Mouse (Mus musculus): ENCODE data around the gene Ola1.

The Ola1 gene

GRCm38 (mm10) chr2:73146111-73146510, 72.6 kb downstream of the Ola1 start:
- DNase-seq: no peak

DNA sequence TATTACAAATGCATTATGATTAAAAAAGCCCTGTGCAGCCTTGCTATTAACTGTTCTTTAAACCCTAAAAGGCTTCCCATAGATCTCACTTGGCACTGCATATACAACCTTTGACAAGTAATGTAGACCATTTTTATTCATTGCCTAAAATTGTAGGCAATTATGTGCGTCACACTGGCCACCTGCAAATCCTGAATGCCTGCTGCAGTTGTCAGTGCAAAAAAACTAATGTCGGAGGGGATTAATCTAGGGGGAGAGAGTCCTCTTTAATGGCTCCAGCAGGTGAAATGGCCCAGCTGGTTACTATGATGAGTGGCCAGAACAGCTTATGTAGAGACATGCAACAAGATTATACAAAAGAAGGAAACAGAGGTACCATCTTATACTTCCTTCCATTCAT, 75.0 kb downstream of the Ola1 start:
- no peak for DNase-seq

GRCm38 (mm10) chr2:73142832-73143470, 75.8 kb downstream of the Ola1 start:
- DNase-seq: no peak

DNA sequence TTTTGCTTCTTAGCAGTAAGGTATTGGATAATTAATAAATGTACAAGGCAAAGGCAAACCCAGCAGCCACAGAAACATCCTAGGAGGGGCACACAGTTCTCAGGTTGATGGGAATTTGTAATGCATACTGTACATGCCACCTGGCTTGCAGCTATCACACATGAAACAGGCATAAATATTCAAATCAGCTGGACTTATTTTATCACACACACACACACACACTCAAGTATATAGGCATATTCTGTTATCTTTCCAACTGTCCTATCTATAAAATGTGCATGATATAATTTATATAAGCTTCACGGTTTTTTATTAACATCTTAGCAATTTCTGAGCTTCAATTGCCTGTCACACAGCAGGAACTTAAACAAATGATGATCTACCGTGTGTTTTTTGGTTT, 85.8 kb downstream of the Ola1 start:
- DNase-seq: no peak

- DNase-seq: no peak
These were observed 91.0 kb downstream of the Ola1 start for GRCm38 (mm10) chr2:73127686-73128085.

DNA sequence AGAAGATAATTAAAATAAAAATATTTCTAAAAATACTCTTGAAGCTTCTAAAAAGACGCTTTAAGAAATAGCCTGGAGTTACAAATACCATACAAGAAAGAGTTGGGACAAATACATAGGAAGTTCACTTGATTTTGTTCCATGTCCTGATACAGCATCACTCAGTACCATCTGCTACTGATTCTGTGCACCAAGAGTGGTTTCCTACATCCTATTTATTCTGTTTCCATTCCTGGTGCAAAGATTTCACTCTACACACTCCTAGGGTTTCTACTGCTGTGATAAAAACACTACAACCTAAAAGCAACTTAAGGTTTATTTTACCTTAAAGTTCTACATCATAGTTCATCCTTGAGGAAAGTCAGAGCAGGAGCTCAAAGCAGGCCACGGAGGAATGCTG, 99.9 kb downstream of the Ola1 start:
- DNase-seq: no peak

DNA sequence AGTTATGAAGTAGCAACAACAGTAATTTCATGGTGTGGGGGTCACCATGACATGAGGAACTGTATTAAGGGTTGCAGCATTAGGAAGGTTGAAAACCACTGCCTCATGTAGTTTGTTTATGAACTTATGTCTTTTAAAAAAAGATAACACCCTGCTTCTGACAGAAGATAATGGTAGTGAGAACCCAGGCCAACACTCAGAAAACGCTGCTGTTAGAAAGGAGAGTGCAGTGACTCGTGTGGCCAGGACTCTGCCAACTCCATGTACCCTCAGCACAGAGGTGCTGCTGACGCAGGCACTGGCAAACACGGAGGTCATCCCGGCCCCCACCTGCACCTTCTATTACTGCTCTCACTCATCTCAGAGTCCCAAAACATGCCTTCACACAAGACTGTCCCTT, 111.6 kb downstream of the Ola1 start:
- no peak for DNase-seq

DNA sequence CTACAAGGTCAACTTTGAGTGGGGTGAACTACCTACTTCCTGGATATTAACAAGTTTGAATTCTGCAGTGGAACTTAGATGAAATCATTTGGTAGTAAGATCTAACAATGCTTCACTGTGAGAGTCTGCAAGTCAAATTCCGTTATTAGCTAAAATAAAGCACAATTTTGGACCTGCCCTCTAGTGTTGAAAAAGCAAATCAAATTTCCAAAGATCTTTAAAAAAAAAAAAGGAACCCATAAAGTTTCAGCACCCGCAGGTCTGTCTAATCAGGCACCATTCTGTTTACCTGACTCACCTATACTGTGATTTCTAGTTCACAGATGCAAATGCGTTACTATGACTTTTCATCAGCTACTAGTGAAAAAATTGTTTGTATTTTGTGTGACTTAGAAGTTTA, 122.2 kb downstream of the Ola1 start:
- DNase-seq: no peak

GRCm38 (mm10) chr2:73095300-73095699, 123.4 kb downstream of the Ola1 start:
- no peak for DNase-seq

DNA sequence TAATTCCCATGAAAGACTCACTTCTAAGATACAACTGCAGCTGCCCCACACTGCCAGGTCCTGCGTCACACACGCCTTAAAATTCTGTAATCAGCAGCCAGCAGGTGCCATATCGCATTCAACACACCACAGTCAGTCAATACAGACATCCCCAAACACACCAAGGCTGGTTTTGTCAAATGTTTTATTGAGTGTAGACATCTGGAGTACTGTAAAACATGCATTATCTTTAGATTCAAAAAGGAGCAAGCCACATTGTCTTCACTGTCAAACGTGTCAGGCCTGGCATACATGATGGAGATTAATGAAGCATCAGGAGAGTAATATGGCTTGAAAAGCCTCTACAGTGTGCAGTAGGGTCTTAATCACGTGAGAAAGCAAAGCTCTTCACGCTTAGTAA, 125.7 kb downstream of the Ola1 start:
- DNase-seq: no peak

DNA sequence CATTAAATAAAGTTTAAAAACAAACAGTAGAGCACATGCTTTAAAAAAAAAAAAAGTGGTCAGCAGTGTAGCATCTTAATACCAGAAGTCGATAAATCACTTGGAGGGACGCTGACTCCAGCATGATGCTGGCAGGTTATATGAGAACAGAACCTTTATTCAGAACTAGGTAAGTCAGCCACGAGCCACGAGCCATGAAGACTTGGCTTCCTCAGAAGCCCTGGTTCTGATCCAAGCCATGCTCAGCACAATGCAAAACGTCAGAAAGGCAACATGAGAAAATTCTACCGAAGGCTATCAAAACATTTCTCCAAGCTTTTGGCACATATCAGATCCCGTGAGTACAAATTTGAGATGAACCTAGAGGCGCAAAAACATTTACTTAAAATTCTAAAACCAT, 127.4 kb downstream of the Ola1 start:
- no peak for DNase-seq

DNA sequence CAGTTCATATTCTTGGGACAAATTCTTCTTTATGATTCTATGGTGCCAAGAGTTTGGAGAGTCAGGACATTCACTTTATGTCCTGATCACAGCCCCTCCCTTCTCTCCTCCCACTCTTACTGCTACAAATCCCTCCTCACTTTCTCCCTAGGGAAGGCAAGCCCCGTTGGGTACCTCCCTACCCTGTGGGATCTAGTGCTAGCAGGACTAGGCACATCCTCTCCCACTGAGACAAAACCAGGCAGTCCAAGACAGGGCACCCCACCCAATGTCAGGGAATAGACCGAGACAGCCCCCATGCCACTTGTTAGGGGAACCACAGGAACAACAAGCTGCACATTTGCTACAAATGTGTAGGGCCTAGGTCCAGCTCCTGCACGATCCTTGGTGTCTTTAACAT, 131.1 kb downstream of the Ola1 start:
- DNase-seq: no peak

DNA sequence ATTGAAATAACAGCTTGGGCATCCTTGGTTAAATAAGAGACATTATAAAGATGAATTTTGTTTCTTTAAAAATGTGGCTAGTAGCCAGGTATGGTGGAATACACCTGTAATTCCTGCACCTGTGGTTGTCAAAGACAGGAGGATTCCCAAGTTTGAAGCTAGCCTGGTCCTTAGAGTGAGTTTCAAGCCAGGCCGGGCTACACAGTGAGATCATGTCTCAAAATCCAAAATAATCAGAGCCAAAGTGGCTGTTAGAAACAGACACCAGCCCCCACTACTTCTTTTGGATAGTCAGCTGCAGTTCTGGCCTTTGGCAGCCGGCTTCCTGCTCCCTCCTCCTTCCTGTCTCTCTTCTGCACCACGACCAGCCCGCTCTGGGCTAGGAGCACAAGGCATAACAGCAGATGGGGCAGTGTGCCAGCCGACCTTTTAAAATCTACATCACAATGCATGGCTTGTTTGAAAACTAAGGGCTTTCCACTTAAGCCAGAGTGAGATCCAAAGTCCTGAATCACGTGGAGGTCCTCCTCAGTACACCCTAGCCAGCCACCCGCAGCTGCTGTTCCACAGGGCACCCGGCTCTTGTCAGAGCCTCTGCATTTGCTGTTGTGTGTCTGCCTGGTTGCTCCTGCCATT, 132.9 kb downstream of the Ola1 start:
- DNase-seq: no peak

GRCm38 (mm10) chr2:73082476-73082875, 136.2 kb downstream of the Ola1 start:
- DNase-seq: no peak

- no peak for DNase-seq
These were observed 136.9 kb downstream of the Ola1 start for GRCm38 (mm10) chr2:73081861-73082260.

DNA sequence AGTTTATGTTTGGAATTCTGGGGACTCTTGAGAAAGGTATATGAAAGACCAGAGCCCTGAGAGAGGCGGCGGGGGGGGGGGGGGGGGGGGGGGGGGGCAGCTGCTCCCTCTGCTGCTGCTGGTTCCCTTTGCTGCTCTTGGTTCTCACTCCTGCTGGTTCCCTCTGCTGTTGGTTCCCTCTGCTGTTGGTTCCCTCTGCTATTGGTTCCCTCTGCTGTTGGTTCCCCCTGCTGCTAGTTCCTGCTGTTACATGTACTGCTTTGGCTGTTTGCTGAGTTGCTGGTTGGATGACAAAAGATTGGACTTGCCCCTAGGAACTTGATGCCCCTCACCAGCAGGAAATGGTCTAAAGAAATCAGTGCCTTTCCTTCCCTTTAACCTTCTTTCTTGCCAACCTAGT, 138.6 kb downstream of the Ola1 start:
- DNase-seq: no peak

- DNase-seq: no peak
These were observed 139.4 kb downstream of the Ola1 start for GRCm38 (mm10) chr2:73079311-73079710.

DNA sequence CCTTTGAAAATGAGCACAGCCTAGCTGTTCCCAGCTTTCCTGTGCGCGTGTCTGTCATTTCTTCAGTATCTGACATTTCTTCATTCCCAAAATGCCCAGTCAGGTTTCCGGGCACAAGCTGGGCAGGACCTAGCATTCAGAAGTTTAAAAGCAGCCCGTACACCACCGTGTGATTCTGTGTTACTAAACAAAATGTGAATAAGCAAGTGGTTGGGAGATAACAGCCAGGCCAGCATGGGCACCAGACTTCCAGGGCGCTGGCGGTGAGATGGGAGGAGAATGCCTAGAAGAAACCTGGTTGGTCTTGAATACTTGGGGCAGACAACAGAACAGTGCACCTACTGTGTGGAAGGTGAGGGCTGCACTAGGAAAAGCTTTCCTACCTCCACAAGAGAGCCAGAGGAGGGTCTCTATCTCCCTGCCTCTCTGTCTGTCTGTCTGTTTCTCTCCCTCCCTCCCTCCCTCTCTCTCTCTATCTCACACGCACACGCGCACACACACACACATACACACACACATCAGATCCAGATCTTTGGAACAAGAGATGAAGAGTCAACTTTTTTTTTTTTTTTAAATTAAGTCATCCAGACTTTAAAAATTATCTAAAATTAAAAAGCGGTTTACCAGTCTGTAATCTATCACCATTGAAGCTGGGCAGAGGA, 144.8 kb downstream of the Ola1 start:
- no peak for DNase-seq

DNA sequence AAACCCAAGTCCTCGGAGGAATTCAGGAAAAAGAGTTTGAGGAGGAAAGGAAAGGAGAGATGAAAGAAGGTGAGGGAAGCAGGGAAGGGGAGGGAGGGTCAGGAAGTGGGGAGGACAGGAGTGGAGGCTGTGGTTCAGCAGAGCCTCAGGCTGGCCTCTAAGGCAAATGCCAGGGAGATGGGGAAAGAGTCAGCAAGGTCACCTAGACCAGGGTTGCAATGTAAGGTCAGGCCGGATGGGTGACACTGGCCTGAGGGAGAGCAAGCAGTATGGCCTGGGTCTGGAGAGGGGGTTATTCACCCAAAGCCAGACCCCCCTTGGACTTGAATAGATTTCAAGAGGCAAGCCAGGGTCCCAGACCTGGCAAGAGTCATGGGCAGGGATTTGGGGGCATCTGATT, 147.5 kb downstream of the Ola1 start:
- no peak for DNase-seq

GRCm38 (mm10) chr2:73070449-73071076, 148.2 kb downstream of the Ola1 start:
- DNase-seq: no peak

DNA sequence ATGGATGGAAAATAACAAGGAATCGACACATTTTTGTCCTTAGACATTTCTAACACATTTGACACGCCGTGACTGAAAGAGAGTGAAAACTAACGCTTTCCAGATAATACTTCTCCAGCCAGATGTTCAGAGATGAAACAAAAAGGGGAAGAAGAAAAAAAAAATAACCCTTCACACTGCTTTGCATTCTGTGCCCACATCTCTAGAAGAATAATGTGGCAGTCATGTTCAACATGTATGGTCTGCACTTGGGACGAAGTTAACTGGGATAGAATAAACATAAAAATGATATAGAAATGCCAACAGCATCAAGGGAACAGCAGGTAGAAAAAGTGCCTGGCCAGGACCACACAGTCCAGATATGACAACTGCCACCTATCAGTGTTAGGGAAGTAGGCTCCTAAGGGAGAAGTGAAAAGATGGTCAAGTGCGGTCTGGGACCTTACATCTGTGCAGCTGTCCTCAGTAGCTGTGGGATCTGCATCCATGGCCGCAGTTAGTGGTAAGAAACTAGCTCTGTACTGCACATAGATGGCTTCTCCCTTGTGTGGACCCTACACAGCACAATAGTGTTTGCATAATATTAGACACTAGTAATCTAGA, 149.4 kb downstream of the Ola1 start:
- no peak for DNase-seq

- DNase-seq: no peak
These were observed 152.2 kb downstream of the Ola1 start for GRCm38 (mm10) chr2:73066307-73067167.
